Mouse (Mus musculus) left cerebral cortex, postnatal 14 days (tissue): ENCODE results near the gene Pitpnm3. TPM values are rescaled to one million over a fixed set of nuclear protein-coding genes. Genes with fewer than 3 reads are reported as not detected.
"Not testable (repeated sequence)": the region's sequence is repeated elsewhere in the genome, so short reads cannot be mapped to it uniquely, and the experiment has no call there.

ENCODE experiments used
- DNase-seq, 2 experiments: peaks; one replicate each; pipeline ENCODE4 v3.0.0; 2021 to 2022; ENCODE audit warnings: low spot score in 2 of 2, mixed read lengths in 1 of 2
- intact Hi-C: fragments of 180-260 bp; cut with DNase I; formaldehyde crosslinking; loops from one replicate; pipeline ENCODE4 v1.15.1; 2025
- long read RNA-seq, 2 experiments: library from polyadenylated mRNA; stranded (forward); transcript quantifications; one replicate each; pipeline ENCODE4 v2.0.0; 2021
- total RNA-seq, 2 experiments: library from RNA; stranded (reverse); gene quantifications; 2 replicates each; pipeline ENCODE4 v1.2.3; 2021

The Pitpnm3 gene
- total RNA-seq, result 10 to 100 TPM; 56.9 to 61.3 TPM
- long read RNA-seq, experiment 1, full-length matches to known transcripts, result 5 of 38 reads
- long read RNA-seq, experiment 1, partial matches to known transcripts, result 9 of 38 reads
- long read RNA-seq, experiment 1, other reads (novel, unspliced or antisense), result 24 of 38 reads
- long read RNA-seq, experiment 2, full-length matches to known transcripts, result 3 of 42 reads
- long read RNA-seq, experiment 2, partial matches to known transcripts, result 11 of 42 reads
- long read RNA-seq, experiment 2, other reads (novel, unspliced or antisense), result 28 of 42 reads

DNA sequence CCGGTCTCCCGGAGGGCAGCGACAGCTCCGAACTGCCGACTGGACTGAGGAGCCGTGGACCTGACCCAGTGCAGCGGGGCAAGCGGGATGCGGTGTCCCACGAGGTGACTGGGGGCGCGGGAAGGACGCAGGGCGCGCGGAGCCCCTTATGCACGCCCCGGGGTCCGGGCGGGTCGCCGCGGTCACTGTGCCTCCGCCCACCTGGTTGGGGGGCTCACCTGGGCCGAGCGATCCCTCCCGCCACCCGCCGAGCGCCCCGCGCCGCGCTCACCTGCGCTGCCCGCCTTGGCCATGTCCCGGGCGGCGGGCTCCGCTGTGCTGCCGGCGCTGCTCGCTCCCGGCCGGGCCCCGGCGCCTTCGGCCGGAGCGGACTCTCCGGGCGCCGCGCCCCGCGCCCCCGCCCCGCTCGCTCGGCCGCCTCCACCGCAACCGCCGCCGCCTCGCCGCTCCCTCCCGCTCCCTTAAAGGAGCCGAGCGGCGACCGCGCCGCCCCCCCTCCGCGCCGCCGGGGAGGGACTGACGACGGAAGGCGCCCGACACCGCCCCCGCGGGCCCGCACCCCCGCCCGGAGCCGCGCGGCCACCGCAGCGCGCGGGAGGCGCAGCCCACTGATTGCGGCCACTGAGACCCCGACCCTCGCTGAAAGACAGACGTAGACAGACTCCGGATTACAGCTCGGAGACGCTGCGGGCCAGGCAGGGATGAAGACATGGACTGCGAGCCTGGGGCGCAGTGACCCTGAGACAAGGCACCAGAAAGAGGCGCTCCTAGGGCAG, at the start of gene Pitpnm3:
Gene Pitpnm3 (minus strand): TSS at position 396 of the 776 bp plus-strand sequence.
- intact Hi-C loops, result loop anchor here (5.0 kb wide), 1 partner anchor 83 kb away; no protein-coding TSS in a partner anchor
- DNase-seq, result peak in 1 of 2 experiments; percentile 48

DNA sequence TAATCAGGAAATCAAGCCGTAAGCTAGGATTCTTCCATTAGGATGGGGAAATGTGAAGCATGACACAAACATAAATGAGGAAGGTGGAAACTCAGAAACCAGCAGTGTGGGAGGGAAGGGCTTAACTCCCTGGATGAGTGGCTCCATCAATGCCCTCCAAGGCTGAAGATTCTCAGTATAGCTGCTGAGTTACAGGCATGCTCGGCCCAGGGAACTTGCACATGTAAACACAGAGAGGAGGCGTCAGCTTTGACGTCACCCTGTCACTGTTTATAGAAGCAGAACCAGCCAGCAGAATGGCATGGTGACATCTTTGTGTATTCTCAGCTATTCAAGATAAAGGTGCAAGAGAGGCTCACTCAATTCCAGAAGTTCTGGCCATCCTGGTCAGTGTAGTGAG, 48.7 kb upstream of the Pitpnm3 start:
- intact Hi-C loops, result no loop called here
- no peak for DNase-seq

DNA sequence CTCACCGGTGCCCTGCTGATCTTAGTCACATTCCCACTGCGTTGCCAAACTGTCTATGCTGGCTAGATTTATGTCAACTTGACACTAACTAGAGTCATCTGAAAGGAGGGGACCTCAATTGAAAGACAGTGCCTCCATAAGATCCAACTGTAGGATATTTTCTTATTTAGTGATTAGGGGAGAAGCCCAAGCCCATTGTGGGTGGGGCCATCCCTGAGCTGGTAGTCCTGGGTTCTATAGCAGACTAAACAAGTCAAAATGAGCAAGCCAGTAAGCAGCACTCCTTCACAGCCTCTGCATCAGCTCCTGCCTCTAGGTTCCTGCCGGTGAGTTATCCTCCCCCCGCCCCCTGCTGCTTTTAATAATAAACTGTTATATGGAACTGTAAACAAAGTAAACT, 45.6 kb upstream of the Pitpnm3 start:
- intact Hi-C loops, result no loop called here
- DNase-seq, result no peak

DNA sequence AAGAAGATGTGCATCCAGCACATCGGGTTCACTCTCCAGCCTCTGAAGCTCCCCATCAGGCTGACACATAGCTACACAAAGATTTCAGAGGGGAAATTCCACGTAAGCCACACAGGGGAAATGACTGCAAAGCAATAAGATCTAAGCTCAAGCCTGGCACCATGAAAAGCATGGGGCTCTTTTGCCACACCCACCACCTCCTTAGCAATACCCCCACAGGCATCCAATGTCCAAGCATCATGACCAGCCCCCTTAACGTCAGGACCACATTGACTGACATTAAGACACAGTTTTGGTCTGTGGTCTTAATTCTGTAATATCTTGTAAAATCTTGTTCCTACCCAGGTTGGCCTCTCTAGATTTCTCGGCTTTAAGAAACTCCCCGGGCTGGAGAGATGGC, 45.0 kb upstream of the Pitpnm3 start:
- DNase-seq, result no peak
- intact Hi-C loops, result no loop called here

DNA sequence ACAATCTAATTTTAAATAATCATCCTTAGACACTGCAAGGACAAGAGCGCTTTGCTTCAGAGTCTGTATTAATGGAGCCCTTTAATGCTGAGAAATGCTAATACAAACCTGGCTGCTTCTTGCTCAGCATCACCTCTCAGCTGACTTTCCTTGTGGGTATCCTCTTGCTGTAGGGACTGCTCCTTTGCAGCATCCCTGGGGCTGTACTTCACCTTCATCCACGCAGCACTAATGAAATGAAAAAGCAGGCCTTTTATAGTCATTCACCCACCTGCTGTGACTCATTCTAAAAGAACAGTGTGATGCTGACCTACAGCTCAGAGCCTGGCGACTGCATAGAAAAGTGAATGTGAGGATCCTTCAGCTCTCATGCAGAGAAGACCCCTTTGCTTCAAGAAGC, 41.0 kb upstream of the Pitpnm3 start:
- intact Hi-C loops, result no loop called here
- no peak for DNase-seq

DNA sequence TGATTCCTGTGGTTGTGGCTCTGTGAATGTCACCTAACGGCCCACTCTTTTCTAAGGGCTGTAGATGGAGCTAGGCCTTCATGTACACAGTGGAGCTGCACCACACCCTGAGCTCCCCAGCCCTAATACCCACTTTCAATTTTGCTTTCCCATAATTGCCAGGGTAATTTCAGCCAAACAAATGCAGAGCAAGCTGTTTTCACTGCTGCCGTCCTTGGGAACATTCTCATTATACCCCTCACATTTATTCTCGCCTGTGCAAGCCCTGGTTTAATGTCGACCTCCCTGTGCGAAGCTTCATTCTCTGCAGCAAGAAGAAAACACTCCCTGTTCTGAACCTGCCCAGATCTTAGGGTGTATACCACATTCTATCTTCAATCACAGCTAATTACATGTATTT, 40.4 kb upstream of the Pitpnm3 start:
- intact Hi-C loops, result no loop called here
- DNase-seq, result no peak

DNA sequence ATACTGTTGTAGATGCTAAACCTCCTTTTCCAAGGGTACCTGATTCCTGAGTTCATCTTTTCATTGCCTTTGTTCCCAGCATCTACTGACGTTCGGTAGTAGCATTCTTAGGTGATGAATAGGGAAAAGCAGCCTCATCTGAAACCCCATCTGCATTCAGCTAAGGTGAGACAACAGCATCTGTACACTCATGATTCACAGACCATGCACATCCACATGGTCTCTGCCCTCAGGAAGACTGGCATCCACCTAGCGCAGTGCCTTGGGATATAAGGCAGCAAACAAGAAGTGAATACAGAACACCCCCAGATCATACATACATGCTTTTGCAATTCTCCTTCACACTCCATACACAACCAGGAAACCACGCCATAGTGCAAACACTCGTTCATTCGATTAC, 39.1 kb upstream of the Pitpnm3 start:
- intact Hi-C loops, result no loop called here
- DNase-seq, result no peak

DNA sequence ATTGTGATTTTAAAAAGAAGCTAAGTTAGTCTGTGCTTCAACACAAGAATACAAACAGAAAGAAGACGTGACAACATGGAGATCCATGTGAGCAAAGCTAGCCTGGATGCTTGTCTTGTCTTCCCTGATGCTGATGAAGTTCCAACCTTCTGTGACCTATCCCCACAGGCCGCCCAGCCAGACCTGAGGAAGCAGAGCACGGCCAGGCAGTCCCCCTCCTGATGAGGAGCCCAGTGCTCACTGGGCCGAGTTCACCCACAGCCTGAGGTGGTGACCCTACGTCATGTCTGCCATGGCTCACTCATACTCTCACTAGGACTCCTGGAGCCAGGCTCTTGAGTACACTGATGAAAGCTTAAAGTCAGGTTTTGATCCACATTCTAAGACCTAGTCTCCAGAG, 37.9 kb upstream of the Pitpnm3 start:
- intact Hi-C loops, result no loop called here
- no peak for DNase-seq

DNA sequence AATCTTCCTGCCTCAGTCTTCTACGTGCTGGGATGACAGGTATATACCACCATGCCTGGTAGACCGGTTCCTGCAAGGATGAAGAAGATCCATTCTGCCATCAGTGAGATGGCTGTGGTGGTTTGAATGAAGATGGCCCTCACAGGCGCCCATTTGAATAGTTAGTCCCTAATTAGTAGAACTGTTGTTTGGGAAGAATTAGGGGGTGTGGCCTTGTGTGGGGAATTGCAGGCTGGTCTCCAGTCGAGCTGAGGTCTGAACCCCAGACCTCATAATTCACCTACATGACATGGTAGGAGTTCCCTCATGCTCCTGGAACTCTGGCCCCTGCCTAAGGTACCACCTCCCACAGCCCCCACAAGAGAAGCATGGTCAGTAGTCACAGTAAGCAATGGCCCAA, 36.3 kb upstream of the Pitpnm3 start:
- DNase-seq, intact Hi-C loops: not testable (repeated sequence)

DNA sequence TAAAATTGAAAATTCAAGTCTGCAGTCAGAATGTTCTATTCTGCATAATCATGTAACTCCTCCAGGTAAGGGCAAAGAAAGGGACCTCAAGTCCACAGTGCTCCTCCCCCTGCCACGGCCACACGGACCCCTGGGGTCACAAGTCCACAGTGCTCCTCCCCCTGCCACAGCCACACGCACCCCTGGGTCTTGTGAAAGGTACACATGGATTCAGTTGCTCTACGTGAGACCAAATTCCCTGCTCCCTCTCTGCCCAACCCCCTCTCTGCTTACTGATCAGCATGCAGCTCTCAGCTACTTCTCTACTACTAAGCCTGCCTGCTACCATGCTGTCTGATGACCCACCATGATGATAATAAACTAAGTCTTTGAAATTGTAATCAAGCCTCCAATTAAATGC, 34.3 kb upstream of the Pitpnm3 start:
- intact Hi-C loops, result no loop called here
- no peak for DNase-seq

DNA sequence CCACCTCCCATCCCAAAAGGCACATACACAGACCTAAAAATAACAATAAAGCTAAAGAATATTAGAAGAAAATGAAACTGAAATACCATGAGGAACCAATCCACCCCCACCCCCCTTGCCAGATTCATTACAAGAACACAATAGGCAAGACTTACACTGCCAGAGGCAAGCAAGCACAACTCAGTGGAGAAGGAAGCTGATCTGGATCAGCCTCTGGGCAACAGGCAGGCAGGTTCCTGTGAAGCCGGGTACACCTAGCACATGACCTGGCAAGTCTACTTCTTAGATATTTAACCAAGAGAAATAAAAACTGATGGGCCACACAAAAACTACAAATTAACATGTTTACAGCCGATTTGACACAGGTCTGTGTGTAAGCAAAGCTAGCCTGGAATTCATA, 27.6 kb upstream of the Pitpnm3 start:
- no peak for DNase-seq
- intact Hi-C loops, result no loop called here

DNA sequence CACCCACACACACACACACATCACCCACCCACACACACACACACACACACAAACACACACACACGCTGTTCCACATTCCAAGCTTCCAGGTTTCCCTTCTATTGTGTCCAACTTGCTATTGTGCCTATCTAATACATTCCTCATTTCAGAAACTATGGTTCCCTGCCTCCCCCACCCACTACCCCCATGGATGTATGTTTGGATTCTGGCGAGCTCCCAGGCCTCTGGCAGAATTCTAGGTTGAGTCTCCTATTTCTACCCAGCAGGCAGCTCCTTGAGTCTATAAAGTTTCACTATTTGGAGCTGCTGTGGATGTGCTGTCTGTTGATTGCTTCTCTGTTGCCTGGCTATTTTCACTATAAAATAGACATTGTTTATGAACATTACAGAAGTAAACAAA, 21.0 kb upstream of the Pitpnm3 start:
- peak; percentile 54 to 75 for DNase-seq
- intact Hi-C loops, result no loop called here

DNA sequence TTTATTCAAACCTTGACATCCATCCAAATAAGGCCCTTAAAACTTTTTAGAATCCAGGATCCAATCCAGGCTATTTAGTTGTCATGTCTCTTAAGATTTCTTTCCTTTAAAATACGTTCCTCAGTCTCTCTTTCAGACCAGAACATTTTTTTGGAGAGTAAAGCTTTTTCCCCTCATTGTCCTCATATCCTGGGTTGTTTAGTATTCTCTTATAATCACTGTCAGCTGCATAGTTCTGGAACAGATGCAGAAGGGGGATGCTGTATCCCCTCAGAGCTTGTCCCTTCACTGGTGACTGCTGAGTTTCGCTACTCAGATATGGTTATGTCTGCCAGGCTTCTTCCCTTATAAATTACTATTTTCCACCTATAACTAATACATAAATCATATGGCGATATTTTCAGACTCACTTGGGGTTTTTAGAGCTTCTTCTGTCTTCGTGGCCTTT, 20.4 kb upstream of the Pitpnm3 start:
- no peak for DNase-seq
- intact Hi-C loops, result no loop called here

DNA sequence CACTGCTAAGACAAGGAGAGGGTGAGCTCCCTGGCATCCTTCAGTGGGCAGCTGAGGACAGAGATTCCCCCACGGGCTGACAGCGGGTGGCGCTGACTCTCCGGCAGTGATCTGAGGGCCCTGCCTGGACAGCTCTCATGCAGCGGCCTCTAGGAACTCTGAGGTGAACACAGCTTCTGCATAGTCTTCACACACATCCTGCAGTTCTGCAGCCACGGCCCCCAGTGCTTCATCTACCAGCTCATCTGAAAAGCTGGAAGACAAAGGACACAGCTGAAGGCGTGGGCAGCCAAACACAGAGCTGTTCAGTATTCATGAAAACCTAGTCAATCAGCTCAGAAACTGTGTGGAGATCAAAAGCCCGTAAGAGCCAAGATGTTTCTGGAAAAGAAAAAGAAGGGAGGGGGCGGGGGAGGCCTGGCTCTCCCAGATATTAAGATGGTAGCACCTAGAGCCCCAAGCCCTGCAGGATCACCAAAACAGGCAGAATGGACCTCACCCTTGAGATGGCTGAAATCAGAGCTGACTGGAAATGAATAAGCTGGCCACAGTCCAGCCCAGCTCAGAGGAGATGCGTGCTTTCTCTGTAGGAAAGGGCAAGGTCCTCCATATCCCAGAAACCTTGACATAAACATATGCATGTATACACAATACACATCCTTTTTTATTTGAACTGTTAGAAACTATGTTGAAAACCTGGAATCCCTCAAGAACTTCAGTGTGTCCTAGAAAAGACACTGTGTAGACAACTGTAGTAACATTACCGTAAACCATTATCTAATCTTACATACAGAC, 19.8 kb upstream of the Pitpnm3 start:
- intact Hi-C loops, result no loop called here

DNA sequence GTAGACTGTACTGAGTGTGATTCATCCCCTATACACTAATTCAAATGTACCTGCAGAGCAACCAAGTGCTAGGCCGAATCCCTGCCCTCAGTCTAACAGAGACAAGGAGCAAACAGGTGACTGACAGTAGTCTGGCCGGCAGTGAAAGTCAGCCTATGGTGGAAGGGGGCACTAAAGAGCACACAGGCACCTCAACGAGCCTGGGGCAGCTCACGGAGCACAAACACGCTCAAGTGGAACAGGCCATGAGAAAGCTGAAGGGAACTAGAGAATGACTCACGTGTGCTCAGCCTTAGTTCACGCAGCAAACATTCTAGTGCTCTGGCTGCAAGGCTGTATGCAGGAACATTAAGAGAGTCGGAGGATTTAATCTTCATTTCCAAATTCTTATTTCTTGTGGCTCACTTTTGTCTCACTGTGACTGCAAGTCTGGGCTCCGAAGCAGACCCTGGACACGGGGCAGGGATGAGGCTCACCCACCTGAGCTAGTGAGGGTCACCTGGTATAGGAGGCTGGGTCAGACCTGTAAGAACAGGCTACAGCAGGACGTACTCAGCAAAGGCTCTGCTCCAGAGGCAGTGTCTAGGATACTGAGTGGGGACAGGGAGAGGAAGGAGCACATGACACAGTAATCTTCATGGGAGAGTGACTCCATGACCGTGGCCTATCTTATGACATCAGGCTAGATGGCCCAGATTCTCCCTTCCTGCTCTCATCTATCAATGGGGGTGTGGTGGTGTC, 17.7 kb upstream of the Pitpnm3 start:
- DNase-seq, result no peak
- intact Hi-C loops, result no loop called here

More for the DNA sequence above, 19.8 kb upstream of the Pitpnm3 start:
- peak; percentile 66 to 79 for DNase-seq

DNA sequence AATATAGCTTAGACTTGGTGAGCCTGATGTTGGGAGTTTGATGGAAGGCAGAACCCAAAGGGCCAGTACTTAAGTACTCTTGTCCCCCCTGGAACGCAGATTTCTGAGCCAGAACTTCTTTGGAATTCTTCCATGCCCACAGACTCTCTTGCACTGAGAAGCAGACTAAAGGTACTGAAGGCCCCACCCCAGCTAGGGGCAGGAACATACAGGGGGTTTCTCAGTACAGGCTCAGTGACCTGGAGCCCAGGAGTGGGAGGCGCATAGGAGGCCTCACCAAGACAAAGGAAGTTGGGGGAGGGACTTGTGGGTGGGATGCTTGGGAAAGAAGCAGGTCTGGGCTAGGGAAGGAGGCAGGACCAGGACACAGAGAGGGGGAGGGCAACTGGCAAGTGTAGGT, 15.5 kb upstream of the Pitpnm3 start:
- intact Hi-C loops, result no loop called here
- no peak for DNase-seq

DNA sequence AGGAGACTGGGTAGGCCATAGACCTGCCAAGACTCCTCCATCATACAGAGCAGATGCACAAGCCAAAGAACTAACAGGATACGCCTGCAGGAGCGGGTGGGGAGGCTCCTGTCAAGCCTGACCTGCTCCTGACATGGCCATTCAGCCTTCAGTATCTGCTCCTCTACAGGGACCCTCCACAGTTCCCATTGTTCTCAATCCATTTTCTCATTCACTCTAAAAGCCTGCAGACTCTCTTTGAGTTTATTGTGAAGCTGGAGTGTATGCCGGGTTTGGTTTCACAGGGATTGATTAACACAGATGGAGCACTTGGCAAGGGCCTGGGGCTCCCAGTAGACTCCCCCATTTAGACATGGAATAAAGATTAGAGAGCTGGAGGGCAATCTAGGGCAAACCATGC, 12.3 kb upstream of the Pitpnm3 start:
- intact Hi-C loops, result no loop called here
- no peak for DNase-seq

DNA sequence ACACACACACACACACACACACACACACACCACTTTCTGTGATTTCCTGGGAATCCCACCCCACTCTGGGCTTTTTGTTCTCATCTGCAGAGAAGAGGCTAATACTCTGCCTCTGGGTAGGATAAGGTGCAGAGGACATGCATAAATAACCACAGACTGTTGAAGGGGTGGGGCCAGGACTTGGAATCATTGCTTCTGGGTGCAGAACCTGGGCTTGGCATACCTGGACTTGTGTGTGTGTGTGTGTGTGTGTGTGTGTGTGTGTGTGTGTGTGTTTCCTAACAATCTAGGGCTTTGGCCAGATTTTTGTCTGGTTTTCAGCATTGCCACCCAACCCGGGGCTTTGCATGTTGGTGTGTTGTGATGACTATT, 10.3 kb upstream of the Pitpnm3 start:
- intact Hi-C loops, result no loop called here
- DNase-seq, result no peak

DNA sequence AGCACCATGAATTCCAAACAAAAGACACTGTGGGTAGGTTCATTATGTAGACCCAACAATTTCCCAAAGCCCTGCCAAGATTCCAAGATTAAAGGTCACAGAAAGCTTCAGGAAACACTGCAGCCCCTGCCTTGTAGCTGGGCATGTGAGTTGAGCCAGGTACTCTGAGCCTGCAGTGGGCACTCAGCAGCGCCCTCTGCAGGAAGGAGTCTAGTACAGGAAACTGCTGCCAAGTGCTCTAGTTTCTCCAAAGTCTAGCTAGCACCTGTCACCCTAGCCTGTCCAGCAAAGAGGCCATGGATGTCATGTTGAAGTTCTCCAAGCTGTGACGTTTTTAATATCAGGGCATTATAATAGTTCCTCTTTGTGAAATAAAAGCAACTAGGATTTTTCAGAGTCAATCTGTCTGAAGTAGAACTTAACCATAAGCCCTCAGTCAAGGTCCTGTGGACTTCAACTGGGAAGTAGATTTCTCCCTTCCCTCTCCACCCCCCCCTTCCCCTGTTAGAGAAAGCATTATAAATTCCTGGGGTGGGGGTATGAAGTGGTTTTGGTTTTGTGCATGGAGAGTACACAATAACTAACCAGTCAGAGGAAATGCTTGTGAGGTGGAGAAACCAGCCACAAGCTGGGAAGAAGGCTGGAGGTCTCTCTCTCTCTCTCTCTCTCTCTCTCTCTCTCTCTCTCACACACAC, 9.8 kb upstream of the Pitpnm3 start:
- intact Hi-C loops, result no loop called here
- DNase-seq, result no peak
